Mouse (Mus musculus) heart, adult 11 months (tissue): Measurements from ENCODE around the gene Rasal1.

Experiments used
- DNase-seq: peaks from one replicate; pipeline ENCODE4 v3.0.0; 2022

Gene Rasal1

DNA sequence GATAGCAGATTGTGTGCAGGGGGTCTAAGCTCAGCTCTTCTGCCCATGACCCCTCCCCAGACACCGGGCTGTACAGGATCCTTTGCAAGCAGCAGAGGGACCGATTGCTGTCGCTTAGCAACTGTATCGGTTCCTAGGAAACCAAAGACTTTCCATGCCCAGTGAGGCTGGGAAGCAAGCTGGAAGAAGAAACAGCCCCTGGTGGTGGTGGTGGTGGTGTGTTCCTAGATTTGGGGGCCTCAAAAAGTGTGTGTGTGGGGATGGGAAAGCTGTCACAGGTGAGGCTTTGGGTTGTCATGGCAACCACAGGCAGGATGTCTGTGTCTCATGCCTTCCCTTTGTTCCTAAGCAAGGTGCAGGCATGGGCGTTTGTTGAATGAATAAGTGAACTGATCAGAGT, 12.2 kb downstream of the Rasal1 start:
- DNase-seq: no peak

DNA sequence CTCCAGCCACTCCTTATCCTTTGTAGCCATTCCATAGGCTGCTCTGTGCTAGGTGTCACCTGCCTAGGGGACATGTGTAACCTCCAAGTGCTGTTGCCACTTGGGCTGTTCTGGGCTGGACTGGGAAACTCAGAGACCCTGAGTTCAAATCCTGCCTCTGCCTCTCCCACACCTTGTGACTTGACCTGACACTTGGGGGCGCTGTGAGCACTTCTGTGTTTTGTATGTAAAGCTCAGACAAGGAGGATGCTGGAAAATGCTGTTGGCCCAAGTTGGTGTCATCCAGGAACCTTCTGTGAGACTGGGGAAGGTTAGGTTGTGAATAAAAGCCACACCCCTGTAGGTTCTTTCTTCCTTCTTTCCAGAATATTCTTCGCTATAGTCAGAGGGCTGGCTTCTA, 16.3 kb downstream of the Rasal1 start:
- no peak for DNase-seq

DNA sequence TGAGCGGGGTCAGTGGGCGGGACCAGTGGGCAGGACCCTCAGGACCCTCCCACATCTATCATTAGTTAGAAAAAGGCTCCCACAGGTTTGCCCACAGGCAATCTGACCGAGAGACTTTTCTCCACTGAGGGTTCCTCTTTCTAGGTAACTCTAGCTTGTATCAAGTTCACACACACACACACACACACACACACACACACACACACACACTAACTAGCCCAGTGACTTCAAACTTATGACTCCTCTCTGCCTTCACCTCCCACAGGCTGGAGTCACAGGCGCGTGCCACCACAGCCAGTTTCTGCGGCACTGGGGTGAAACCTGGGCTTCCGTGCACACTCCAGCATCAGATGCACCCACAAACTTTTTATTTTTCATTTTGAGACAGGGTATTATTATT, 20.1 kb downstream of the Rasal1 start:
- no peak for DNase-seq

DNA sequence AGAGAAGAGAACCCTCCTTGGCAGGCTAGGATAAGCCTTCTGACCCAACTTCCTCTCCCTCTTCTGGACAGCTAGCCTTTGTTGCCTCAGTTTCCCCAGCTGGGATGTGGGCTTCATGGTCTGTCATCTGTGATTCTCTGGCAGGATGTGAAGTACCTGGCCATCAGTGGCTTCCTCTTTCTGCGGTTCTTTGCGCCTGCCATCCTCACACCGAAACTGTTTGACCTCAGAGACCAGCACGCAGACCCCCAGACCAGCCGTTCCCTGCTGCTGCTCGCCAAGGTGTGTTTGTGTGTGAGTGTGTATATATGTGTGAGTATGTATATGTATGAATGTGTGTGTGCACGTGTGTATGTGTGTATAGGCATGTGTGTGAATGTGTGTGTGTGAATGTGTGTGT, 21.5 kb downstream of the Rasal1 start:
- DNase-seq: no peak

DNA sequence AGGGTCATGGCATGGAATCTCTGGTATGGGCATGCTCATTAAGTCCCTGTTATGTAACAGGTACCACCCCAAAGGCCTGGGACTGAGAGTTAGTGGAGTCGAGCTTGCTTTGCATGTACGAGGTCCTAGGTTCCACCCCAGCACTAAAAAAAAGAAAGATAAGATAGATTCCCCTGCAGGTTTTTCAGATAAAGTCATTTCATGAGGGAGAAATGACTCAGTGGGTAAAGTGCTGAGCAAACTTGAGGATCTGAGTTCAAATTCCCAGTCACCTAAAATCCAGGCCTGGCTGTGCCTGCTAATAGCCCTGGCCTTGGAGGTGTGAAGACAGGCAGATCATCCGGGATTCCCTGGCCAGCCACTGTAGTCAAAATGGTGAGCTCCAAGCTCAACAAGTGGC, 23.3 kb downstream of the Rasal1 start:
- DNase-seq: no peak

DNA sequence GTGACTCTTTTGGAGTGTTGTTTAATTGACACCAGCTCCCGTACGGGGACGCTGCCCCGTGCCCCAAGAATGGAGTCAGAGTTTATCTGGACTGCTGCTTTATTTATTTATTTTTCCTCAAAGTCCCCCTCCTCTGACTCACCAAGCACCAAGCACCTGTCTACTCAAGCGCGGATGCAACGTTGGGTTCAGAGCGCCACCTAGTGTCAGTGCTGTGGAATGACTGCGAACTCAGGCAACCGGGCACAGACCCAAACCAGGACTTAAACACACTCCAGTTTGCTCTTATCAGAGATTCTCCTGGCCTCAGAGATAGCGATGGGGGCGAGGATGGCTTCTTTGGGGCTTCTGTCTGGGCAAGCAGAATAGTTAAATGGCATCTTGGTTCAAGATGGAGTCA, 25.0 kb downstream of the Rasal1 start:
- DNase-seq: no peak

DNA sequence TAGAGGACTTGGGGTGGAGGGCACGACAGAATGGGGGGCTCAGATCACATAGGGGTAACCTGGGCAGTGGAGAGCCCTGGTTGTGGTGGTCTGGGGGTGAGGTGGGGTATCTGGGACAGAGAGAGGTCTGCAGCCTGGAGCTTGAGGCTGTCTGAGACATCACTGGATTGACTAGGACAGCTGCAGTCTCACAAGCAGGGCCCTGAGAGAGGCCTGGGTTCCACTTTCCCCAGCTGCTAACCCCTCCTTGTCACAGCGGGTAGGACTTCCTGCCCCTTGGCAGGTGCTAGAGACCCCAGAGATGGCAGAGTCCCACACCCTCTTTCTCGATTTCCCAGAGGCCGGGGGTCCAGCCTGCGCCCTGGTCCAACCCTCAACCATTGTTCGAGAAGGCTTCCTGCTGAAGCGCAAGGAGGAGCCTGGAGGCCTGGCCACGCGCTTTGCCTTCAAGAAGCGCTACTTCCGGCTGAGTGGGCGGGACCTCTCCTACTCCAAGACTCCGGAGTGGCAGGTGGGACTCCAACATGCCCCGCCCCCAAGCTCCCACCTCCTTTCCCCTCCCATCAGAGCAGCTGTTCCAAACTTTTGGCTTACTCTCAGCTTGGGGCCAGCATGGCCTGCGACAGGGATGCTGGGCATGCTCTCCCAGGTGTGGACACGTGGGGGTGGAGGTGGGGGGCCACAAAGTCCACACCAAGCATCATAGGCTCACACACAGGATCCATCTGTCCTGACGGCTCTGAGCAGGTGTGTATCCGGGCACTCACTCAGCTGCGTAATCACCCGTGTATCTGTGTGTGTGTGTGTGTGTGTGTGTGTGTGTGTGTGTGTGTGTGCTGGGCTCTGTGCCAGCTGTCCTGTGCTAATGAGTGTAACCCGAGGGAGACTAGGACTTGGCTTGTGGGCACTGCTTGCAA, 25.9 kb downstream of the Rasal1 start:
- DNase-seq: no peak

DNA sequence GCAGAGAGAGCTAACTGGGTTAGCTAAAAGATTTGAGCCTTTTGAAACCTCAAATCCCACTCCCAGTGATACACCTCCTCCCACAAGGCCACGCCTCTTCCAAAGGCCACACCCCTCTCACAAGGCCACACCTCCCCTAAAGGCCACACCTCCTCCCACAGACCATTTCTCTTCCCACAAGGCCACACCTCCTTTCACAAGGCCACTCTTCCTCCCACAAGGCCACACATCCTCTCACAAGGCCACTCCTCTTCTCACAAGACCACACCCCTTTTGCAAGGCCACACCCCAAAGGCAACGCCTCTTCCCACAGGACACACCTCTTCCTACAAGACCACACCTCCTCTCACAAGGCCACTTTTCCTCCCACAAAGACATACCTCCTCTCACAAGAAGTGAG, 28.9 kb downstream of the Rasal1 start:
- DNase-seq: no peak

DNA sequence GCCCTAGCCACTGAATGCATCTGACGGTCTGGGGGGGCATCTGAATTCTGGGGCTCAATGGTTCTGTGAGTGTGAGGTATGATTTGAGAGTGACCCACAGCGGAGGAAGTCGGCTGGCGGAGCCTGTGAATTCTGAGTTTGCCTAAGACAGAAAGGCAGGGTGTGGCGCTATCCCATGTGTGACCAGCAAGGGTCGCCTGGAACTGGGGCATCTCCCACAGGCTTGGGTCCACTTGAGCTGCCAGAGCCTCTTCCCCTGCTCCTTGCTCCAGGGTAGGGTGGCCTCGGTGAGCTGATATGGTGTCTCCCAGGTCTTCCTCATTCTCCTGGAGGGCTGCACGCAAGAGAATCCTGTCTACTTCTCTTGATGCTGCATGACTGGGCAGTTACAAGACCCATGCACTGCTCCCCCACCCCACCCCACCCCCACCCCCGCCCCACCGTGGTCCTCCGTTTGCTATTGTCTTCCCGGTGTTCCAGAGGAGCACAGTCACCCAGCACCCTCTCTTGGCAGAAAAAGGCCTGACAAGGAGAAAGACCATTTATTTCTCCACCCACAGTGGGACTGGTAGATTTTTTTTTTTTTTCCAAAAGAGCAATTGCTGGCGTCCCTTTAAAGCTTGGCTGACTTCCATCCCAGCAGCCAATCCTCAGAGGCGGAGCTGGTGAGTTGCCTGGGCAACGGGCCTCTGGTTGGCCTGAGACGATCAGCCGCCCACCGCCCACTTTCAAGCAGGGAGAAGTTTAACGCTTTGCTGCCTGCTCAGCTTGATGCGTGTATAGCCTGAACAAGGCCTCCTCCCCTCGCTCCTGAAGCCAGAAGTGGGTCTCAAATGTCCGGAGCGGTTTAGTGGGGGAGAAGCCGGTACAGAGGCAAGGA, 31.3 kb downstream of the Rasal1 start:
- DNase-seq: peak; percentile 95

DNA sequence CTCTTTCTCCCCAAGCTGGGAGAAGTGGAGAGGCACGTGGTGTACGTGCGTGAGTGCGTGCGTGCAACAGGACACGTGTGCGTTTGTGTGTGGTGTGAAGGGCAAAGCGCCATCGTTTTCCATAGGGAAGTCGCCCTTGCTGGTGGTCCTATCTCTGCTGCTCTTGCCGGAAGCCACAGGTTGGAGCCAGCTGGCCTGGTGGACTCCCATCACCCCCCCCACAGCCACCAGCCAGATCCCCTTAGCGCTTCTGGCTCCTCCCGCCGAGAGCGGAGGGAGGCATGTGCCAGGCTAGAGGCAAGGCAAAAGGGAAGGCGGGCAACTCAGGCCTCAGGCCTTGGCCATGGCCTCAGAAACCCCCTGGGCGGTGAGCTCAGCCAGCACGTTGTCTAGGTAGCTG, 32.3 kb downstream of the Rasal1 start:
- DNase-seq: no peak

DNA sequence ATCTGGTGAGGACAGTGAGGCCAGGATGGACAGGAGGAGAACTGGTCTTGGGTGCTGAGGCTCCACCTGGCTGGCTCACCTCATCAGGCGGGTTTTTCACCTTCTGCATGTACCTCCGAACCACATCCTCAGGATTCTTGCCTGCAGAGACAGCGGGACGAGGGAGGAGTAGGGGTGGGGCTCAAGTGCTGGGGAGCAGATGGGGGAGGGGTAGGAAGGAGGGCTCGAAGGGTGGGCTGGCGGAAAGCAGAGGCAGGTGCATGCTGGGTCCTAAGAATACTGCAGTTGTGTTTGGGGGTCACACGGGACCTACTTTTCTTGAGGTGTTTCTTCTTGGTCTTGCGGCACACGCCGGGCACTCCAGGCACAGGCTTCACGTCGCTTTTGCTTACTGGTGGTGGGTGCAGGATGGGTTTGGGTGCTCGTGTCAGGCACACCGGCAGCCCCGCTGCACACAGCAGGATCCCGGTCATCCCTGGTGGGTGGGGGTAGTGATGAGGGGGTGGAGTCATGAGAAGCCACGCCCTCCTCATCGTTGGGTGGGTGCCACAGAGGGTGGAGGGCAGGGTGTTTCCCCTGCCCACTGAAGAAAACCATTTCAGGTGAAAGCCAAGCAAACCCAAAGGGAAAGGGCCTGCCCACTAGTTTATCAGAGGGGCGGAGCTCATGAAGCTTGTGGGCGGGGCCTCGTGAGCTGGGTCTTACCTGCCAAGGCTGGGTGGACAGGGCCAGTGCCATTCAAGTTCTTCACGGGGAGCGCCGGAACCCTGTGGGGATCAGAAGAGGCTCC, 34.6 kb downstream of the Rasal1 start:
- no peak for DNase-seq

DNA sequence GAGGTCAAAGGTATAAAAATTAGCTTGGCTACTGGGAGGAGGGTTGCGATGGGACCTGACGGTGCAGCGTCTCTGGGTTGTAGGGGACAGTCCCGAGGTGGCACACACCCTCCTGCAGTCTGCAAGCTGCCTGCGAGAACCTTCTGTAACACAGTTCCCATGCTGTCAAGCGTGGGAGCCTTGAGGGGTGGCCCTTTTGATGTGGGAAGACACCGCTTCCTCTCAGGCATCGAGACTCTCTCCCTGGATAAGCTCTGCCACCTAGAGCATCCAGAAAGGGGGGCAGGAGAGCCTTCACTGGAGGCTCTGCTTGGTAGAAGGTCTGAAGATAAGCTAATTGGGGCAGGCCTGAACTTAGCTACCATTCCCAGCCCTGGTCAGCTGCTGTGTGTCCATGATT, 37.1 kb downstream of the Rasal1 start:
- no peak for DNase-seq

DNA sequence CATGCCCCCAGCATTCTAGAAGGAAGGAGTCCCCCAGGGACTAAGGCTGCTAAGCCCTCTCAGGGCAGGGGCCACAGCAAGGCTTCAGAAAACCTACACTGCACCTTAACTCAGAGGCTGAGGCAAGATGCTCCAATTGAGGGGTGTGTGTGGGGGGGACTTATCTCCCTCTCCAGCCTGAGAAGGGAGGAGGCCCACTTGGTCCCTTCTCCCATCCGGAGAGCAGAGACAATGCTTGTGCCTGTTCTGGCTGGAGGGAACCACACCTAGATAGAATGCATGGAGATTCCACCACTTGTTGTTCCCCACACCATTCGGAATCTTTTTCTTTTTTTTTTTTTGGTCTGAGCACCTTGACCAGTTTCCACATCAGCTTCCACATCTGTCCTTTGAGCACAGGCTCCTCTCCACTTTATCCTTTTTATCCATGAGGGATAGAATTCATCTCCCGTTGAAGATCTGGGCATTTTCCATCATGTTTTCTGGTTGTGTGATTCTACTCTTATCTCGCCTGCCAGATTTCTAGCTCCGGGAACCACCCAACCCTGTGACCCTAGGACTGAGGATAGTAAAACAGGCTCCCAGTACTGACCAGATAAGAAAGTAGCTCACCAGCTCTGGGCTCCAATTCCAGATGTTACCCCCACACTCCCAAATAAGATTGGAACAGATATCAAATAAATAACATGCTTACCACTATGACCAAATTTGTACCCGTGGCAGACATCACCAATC, 38.3 kb downstream of the Rasal1 start:
- no peak for DNase-seq

DNA sequence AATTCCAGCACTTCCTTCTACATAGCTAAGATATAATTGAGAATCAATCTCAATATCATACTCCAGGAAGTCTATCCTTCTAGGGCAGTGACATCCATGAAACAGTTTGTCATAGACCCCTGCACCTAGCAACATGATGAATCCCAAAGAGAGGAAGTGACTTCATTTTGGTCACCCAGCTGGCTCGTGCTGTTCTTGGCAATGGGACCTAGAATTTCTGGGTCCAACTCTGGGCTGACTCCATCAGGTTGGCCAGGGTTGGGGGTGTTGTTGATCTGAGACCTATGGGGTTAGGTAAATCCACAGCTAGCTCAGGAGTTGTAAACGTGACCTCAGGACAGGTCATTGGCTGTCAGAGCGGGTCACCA, 38.9 kb downstream of the Rasal1 start:
- DNase-seq: no peak

DNA sequence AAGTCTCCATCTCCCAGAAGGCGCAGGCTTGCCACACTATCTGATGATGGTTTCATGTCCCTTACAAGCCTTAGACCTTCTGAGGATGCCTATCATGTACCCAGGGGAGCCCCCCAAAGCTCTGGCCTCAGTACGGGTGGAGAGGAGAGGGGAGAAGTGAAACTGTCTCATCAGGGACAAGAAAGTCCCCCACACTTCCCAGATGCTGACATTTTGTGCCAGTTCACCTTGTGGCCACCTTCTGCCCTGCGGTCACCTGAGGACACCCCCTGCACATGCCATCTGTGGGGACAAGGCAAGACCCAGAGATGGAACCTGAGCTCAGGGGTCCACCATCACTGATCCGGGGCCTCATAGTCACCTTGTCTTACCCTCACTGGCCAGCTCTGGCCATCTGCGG, 39.3 kb downstream of the Rasal1 start:
- no peak for DNase-seq

DNA sequence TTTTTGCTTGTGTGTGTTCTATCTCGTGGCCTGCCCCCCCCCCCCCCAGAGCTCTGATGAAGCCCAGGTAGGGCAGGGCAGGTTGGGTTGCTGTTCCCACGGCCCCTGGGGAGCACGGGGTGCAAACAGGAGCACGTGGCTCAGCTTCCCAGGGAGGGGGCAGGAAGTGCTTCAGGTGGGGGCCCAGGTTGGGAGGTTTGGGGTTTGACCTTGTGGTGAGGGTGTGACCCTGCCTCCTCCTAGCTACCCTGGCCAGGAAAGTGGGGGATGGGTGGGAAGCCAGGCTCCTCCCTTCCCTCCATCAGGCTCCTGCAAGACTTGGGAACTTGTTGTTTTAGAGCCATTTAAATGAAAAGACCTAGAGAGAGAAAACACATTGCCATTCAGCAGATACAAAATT, 39.8 kb downstream of the Rasal1 start:
- peak; percentile 93 for DNase-seq

DNA sequence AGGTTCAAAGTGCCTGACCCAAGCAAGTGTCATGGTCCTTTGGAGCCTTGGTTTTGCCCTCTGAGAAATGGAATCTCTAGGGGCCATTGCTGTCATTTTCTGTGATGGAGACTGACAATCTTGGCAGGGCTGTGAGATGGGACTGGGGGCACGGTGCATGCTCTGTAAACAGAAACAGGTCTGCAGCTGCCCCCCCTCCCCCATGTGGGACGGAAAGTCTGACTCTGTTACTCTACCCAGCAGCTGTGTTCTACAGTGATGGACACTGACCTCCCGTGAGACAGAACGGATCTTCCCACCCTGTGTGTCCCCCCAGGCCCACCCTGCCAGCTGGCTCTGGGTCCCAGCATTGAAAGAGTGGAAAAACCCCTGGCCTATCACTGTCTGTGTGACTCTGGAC, 41.8 kb downstream of the Rasal1 start:
- DNase-seq: no peak

DNA sequence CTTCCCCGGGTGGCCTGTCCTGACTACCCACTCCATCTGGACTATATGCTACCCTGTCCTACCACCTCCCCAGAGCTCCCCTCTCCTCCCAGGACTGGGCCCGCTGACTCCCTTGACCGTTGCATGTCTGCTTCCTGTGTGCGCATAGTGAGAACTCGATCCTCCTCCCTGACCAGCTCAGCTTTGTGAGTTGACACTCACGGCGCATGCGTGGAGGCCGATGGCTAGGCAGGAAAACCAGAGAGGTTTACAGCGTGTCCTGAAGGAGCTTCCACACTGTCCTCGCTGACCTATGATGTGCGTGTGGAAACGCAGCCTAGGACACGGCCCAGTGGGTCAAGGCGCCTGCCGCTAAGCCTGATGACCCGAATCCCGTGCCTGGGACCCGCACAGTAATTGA, 43.4 kb downstream of the Rasal1 start:
- no peak for DNase-seq

DNA sequence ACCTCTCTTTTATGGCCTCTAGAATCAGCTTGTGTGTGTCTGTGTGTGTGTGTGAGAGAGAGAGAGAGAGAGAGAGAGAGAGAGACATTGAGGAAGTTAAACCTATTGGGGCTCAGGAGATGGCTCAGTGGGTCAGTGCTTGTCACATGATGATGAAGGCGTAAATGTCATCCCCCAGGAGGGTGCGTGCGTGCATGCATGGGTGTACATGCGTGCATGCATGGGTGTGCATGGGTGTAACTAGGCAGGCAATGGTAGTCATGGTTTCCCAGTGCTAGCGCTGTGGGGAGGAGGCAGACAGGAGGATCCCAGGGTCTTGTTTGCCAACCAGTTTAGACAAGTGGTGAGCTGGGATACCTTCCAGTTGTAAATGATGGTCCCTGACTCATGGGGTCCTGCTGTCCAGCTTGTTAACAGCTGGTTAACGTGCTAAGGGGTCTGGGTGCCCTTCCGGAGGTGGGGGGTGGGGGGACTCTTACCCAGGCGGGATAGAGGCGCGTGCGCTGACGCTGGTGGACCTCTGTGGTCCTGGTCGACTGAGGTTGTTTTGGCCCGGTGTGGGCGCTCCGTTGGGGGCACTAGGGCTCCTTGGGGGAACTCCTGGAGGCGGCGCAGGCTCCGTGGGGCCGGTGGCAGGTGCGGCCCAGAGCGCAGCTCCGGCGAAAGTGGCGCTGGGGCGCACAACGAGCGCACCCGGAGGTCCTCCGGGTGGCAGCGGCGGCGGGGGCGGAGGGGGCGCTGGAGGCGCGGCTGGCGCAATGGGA, 45.5 kb downstream of the Rasal1 start:
- no peak for DNase-seq

DNA sequence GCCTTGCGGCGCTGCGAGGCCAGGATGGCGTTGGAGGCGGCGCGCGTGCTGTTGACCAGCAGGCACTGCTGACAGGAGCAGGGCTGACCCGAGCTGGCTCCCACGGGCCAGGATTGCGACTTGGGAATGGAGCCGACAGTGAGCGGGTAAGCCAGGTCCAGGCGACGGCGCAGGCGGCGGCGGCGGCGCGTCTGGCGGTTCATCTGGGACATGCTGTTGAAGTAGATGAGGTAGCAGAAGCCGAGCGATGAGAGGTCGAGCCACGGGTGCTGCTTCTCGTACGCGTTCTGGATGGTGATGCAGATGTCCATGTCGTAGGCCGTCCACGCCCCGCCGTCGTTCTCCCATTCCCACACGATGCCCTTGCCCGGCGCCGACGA, 46.1 kb downstream of the Rasal1 start:
- DNase-seq: no peak

DNA sequence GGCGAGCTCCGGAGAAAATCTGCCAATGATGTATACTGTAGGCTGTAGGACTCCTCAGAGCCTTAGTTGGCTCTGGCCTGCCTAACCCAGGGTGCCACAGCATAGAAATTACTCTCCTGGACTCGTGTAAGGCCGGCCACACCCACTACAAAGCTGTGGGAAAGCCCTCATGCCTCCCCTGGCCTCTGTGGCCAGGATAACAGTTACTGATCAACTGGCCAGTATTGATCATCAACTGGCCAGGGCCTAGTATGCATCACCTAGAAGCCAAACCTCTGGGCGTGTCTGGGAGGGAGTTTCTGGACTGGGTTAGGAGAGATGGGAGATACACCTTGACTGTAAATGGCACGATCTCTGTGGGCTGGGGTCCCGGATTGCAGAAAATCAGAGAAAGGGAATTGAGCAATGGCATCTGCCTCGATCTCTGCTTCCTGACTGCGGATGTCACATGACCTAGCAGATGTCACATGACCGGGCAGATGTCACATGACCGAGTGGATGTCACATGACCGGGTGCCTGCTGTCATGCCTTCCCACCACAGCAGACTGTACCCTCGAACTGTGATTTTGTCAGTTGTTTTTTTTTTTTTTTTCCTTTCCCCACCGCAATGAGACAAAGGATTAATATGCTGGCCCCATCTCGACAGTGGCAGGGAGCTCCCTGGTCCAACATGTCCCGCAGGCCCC, 47.6 kb downstream of the Rasal1 start:
- DNase-seq: no peak
